Mouse (Mus musculus): Measurements from ENCODE around the gene Birc5. TPM values are rescaled to one million over a fixed set of nuclear protein-coding genes. Genes with fewer than 3 reads are reported as not detected.
"Not testable (repeated sequence)": the region's sequence is repeated elsewhere in the genome, so short reads cannot be mapped to it uniquely, and the experiment has no call there.

Birc5 gene
- polyA plus RNA-seq, 1 experiment = 97.3 TPM

DNA sequence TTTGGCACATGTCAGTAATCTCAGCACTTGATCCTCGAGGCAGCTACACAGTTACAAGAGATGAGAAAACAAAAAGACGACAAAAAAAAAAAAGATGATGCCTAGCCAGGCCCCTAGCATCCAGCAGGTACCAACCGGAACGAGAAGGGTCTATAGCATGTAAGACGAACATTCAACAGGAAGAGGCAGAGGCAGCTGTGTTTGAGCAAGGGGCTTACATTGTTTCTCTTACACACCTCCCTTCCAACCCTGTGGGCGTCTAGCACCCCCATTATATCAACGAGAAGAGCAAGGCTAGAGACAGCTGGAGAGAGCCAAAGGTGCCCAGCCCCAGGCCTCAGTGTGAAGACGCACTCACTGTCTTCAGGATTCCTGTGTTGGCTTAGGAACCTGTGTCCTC, 22.1 kb upstream of the Birc5 start:
- H3K27ac ChIP-seq (ENCODE audit: insufficient read depth, low read depth, low read length) = peak overlapping the region; percentile 82
- no peak for TF ChIP-seq CTCF (IDR thresholded peaks at IDR 0.05; ENCODE audit: low read depth, low read length)
- TF ChIP-seq POLR2A (IDR thresholded peaks at IDR 0.05; ENCODE audit: borderline replicate concordance, low read depth, low read length) = no peak
- H3K4me1 ChIP-seq (ENCODE audit: control insufficient read depth, insufficient read depth, low read length) = peaks cover 63% of the 10 kb centered on the region
- peak overlapping the region; percentile 29; the same call in 1 of the 2 replicates for H3K4me3 ChIP-seq (ENCODE audit: insufficient read depth, low read length)

GRCm38 (mm10) chr11:117827386-117827785, 21.7 kb upstream of the Birc5 start:
- TF ChIP-seq CTCF (IDR thresholded peaks at IDR 0.05; ENCODE audit: low read depth, low read length) (no peak), POLR2A (IDR thresholded peaks at IDR 0.05; ENCODE audit: borderline replicate concordance, low read depth, low read length) (no peak)
- H3K4me3 ChIP-seq (ENCODE audit: insufficient read depth, low read length) = peak overlapping the region; percentile 29
- peak overlapping the region; percentile 82 for H3K27ac ChIP-seq (ENCODE audit: insufficient read depth, low read depth, low read length)
- H3K4me1 ChIP-seq (ENCODE audit: control insufficient read depth, insufficient read depth, low read length) = peaks cover 64% of the 10 kb centered on the region

DNA sequence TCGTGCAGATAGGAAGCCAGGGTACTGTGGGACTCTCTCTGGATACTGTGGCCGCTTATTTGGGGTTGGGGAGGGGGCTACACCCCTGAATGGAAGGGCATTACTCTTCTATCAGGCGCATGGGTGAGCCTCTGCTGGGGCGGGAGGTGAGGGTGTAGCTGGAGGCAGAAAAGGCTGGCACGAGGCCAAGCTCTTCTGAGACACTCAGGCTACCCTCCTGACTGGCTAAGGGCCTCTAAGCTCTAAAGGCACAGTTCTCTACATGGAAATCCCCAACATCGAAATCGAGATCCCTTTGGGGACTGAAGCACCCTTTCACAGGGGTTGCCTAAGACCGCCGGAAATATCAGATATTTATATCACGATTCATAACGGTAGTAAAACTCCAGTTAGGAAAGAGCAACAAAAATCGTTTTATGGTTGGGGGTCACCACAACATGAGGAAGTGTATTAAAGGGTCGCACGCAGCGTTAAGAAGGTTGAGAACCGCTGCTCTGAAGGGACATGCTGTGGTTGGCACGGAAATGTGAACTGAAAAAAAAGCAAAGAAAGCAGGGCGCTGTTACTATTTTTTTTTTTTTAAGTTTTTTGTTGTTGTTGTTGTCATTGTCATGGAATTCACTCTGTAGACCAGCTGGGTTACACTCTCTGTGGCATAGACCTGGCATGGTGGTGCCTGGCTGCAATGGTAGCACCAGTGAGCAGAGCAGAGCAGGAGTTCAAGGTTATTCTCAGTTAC, 20.7 kb upstream of the Birc5 start:
- TF ChIP-seq POLR2A (IDR thresholded peaks at IDR 0.05; ENCODE audit: borderline replicate concordance, low read depth, low read length) = no peak
- no peak for TF ChIP-seq CTCF (IDR thresholded peaks at IDR 0.05; ENCODE audit: low read depth, low read length)
- Histone ChIP-seq H3K4me1 (ENCODE audit: control insufficient read depth, insufficient read depth, low read length) (peaks cover 66% of the 10 kb centered on the region), H3K27ac (ENCODE audit: insufficient read depth, low read depth, low read length) (peak overlapping the region; percentile 82), H3K4me3 (ENCODE audit: insufficient read depth, low read length) (peak overlapping the region; percentile 29)

DNA sequence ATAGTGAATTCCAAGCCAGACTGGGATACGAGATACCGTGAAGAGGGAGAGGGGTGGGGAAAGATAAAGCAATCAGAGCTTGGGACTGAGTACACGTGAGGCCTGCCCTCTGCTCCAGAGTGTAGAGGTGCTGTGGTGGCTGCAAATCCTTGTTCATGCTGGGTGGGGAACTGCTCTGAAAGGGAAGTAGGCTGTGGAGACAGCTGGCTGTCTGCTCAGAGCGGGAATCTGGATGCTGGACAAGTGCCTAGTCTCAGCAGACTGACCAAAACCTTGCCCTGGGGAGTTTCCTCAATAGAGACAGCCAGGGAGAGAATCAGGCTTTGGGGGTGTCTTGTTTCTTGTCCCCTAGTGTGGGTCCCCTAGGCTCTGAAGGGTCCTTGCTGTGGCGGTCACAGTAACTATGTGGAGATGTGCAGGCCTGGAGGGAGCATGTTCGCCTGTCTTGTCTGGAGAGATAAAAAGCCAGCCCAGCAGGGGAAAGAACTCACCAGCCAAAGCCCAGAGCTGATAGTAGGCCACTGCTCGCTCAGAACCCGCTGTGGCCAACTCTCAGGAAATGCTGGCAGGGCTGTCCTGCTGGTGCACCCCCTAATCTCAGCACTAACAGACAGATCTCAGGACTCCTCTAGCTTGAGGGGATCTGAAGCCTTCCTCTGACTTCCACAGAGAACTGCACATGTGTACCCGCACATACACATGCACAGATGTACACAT, 20.0 kb upstream of the Birc5 start:
- no peak overlapping the region for H3K4me3 ChIP-seq (ENCODE audit: insufficient read depth, low read length)
- H3K4me1 ChIP-seq (ENCODE audit: control insufficient read depth, insufficient read depth, low read length) = peaks cover 59% of the 10 kb centered on the region
- peak overlapping the region; percentile 82 for H3K27ac ChIP-seq (ENCODE audit: insufficient read depth, low read depth, low read length)
- TF ChIP-seq CTCF (IDR thresholded peaks at IDR 0.05; ENCODE audit: low read depth, low read length) (no peak), POLR2A (IDR thresholded peaks at IDR 0.05; ENCODE audit: borderline replicate concordance, low read depth, low read length) (no peak)

DNA sequence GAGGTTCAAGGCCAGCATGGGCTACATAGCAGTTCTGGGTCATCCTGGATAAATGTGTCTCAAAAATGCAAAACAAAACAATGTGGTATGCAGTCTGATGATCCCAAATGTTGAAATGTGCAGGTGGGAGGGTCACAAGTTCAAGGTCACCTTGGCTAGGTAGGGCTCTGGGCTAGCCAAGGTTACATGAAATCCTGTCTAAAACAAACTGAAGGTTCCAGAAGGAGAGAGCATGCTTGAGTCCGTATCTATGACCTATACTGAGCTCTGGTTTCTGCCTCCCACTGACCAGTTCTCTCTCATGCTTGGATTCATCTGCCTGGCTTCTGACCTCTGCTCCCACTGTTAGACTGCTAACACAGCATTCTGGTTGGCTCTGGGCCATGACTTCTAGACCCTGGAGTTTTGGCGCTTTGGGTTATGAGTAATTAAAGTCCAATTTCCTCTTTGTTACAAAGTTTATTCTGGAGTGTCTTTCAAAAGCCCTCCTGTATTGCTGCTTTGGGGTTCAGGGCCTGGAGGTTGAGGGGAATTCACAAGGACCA, 19.3 kb upstream of the Birc5 start:
- 0 out of 2 replicates have a peak overlapping the region, but pooled peaks have one; percentile 1 for H3K4me3 ChIP-seq (ENCODE audit: insufficient read depth, low read length)
- no peak for TF ChIP-seq CTCF (IDR thresholded peaks at IDR 0.05; ENCODE audit: low read depth, low read length)
- no peak for TF ChIP-seq POLR2A (IDR thresholded peaks at IDR 0.05; ENCODE audit: borderline replicate concordance, low read depth, low read length)
- H3K4me1 ChIP-seq (ENCODE audit: control insufficient read depth, insufficient read depth, low read length) = peaks cover 56% of the 10 kb centered on the region
- H3K27ac ChIP-seq (ENCODE audit: insufficient read depth, low read depth, low read length) = peak overlapping the region; percentile 82

DNA sequence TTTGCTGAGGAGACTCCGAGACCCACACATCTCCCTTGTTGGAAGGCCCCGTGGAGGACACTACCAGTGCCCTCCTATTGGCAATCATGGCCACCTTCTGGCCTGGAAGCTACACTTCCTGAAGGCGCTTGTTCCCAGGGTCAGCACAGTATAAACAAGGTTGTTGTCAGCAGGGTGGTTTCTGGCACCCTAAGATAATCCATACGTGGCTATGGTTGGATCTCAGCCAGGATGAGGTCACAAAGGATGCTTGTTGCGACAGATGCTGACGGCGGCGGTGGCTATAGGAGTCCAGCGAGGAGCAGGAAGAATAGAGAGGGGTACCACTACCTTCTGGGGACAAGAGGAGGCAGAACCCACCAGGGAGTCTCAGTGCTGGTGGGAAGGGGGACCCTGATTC, 18.6 kb upstream of the Birc5 start:
- TF ChIP-seq CTCF (IDR thresholded peaks at IDR 0.05; ENCODE audit: low read depth, low read length) = no peak
- no peak for TF ChIP-seq POLR2A (IDR thresholded peaks at IDR 0.05; ENCODE audit: borderline replicate concordance, low read depth, low read length)
- Histone ChIP-seq H3K4me1 (ENCODE audit: control insufficient read depth, insufficient read depth, low read length) (peaks cover 56% of the 10 kb centered on the region), H3K27ac (ENCODE audit: insufficient read depth, low read depth, low read length) (peak overlapping the region; percentile 82), H3K4me3 (ENCODE audit: insufficient read depth, low read length) (0 out of 2 replicates have a peak overlapping the region, but pooled peaks have one; percentile 1)

DNA sequence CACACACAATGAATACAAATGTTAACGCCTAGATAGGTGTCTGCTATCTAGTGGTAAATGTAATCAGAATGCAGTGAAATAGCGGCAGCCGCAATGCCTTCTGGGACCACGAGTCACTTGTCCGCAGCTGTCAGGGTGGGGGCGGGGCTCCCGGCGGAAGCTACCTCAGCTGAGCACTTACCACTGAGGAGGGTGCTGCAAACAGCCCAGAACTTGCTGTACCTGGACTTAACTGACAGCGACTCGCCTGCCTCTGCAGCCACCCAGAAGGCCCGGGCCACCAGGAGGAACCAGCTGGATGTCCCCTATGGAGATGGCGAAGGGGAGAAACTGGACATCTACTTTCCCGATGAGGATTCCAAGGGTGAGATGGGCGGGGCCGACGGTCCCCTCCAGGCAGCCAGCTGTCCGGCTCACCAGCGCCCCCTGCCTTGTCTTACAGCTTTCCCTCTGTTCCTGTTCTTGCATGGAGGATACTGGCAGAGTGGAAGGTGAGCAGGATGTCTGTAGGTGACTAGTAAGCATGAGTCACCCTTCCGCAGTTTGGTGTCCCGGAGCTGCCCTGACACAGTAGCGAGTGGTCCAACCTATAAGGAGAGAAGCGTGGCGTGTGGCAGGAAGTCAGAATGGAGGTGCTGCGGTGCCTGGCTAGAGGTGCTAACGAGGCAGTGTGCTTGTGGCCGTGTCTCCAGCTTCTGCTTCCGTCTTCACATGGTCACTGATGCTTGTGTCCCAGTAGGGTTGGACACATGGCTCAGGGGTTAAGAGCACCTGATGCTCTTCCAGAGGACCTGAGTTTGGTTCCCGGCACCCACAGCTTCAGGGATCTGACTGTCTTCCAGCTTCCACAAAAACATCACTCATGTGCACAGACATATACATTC, 16.7 kb upstream of the Birc5 start:
- H3K4me3 ChIP-seq (ENCODE audit: insufficient read depth, low read length) = peak overlapping the region; percentile 69
- peaks cover 41% of the 10 kb centered on the region for H3K4me1 ChIP-seq (ENCODE audit: control insufficient read depth, insufficient read depth, low read length)
- peak overlapping the region; percentile 51 for H3K27ac ChIP-seq (ENCODE audit: insufficient read depth, low read depth, low read length)
- TF ChIP-seq POLR2A (IDR thresholded peaks at IDR 0.05; ENCODE audit: borderline replicate concordance, low read depth, low read length) (no peak; the same call in 1 of the 2 replicates), CTCF (IDR thresholded peaks at IDR 0.05; ENCODE audit: low read depth, low read length) (no peak; the same call in 1 of the 2 replicates)

DNA sequence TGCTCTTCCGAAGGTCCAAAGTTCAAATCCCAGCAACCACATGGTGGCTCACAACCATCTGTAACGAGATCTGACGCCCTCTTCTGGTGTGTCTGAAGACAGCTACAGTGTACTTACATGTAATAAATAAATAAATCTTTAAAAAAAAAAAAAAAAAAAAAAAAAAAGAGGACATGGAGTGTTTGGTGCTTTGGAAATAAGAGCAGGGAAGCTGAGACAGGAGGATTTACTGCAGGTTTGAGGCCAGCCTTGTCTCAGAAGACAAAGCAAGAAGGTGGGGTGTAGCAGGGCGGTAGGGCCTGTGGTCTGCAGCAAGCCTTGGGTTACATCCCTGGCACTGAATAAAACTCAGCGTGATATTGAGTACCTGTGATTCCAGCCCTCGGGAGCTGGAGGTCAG, 15.5 kb upstream of the Birc5 start:
- peaks cover 34% of the 10 kb centered on the region for H3K4me1 ChIP-seq (ENCODE audit: control insufficient read depth, insufficient read depth, low read length)
- not testable (repeated sequence) for H3K27ac ChIP-seq (ENCODE audit: insufficient read depth, low read depth, low read length); H3K4me3 ChIP-seq (ENCODE audit: insufficient read depth, low read length)

DNA sequence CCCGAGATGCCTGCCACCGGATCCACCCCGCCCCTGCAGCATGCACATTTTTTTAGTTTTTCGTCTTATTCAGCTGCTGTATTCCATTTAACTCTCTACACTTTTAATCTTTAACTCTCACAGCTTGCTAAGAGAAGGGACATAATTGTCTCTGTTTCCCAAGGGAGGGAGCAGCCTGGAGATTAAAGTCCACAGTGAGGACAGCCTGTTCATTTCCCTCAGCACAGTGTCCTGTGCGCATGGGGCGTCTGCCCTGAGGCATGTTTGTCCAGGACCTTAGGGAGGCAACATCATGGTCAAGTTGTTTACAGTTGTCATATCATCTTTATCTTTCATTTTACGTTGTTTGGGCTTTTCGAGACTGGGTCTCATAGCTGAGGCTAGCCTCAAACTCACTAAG, 15.0 kb upstream of the Birc5 start:
- Histone ChIP-seq H3K27ac (ENCODE audit: insufficient read depth, low read depth, low read length) (no peak overlapping the region), H3K4me1 (ENCODE audit: control insufficient read depth, insufficient read depth, low read length) (peaks cover 30% of the 10 kb centered on the region), H3K4me3 (ENCODE audit: insufficient read depth, low read length) (no peak overlapping the region)
- TF ChIP-seq POLR2A (IDR thresholded peaks at IDR 0.05; ENCODE audit: borderline replicate concordance, low read depth, low read length) (no peak), CTCF (IDR thresholded peaks at IDR 0.05; ENCODE audit: low read depth, low read length) (no peak)
